Comparison of ENCODE assay signal across 31 mouse cellular contexts in the genomic region with DNA sequence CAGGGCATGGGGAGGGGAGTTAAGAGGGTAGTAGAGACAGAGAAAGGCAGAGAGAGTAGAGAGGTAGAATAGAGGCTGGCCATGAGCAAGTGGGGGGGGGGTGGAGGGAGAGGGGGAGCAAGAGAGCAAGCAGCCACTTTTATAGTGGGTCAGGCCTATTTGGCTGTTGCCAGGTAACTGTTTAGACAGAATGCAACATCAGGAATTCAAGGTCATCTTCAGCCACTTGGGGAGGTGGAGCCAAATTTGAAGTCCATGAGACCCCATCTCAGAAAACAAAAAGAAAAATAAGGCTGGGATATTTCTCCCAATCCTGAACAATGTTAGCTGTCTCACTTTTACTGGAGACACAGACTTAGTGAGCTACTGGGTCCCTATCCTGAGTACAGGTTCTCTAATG. TPM values are rescaled to one million over a fixed set of nuclear protein-coding genes. Genes with fewer than 3 reads are reported as not detected.
DNase-seq lines count a peak whose midpoint lies in the region; ATAC-seq and TF ChIP-seq lines count a peak whose summit lies in the region.
"Had no signal": no experiment of that assay in that cellular context is flagged by ENCODE, and none has a peak within 500 bp of the region (broad histone marks: within the 10 kb centered on the region; RNA-seq: fewer than 3 reads in every experiment).

No protein-coding gene starts in this region.

- no peak overlapping the region for H3K9ac ChIP-seq in heart, embryonic 12.5 days
- H3K9ac ChIP-seq in heart, embryonic 16.5 days (ENCODE audit: low read length), result no peak overlapping the region
- H3K9ac ChIP-seq in ES-Bruce4 (ENCODE audit: low read depth, poor library complexity, severe bottlenecking), result peak overlapping the region; percentile 59; the same call in 1 of the 2 replicates
- H3K9ac ChIP-seq: embryonic facial prominence, embryonic 13.5 days; forebrain, embryonic 12.5 days; forebrain, embryonic 15.5 days; hindbrain, embryonic 13.5 days; intestine, embryonic 15.5 days had no signal

- TF ChIP-seq POLR2A in ES-Bruce4 (IDR thresholded peaks at IDR 0.05; ENCODE audit: insufficient read depth, low read length), result no peak

- H3K27ac ChIP-seq in heart, embryonic 12.5 days (ENCODE audit: poor library complexity, severe bottlenecking), result 0 out of 2 replicates have a peak overlapping the region, but pooled peaks have one; percentile 45
- peak overlapping the region; percentile 54 for H3K27ac ChIP-seq in heart, embryonic 16.5 days (ENCODE audit: low read length)
- H3K27ac ChIP-seq in ES-Bruce4 (ENCODE audit: insufficient read depth, low read length), result peak overlapping the region; percentile 98
- H3K27ac ChIP-seq: embryonic facial prominence, embryonic 10.5 days; embryonic facial prominence, embryonic 13.5 days; forebrain, embryonic 12.5 days; forebrain, embryonic 15.5 days; heart, adult 2 months; hindbrain, embryonic 13.5 days; intestine, embryonic 15.5 days had no signal

- H3K4me3 ChIP-seq in heart, embryonic 12.5 days, result no peak overlapping the region
- H3K4me3 ChIP-seq in heart, embryonic 16.5 days (ENCODE audit: low read length), result no peak overlapping the region
- no peak overlapping the region for H3K4me3 ChIP-seq in ES-Bruce4 (ENCODE audit: low read depth, low read length)
- H3K4me3 ChIP-seq: embryonic facial prominence, embryonic 10.5 days; embryonic facial prominence, embryonic 13.5 days; erythroblast, embryonic 14.5 days; forebrain, embryonic 12.5 days; forebrain, embryonic 15.5 days; heart, adult 2 months; hindbrain, embryonic 13.5 days; intestine, embryonic 15.5 days had no signal

- H3K4me2 ChIP-seq in heart, embryonic 12.5 days, result no peak overlapping the region
- no peak overlapping the region for H3K4me2 ChIP-seq in heart, embryonic 16.5 days (ENCODE audit: low read depth, low read length)
- H3K4me2 ChIP-seq: forebrain, embryonic 12.5 days; forebrain, embryonic 15.5 days; hindbrain, embryonic 13.5 days; intestine, embryonic 15.5 days had no signal

- H3K9me3 ChIP-seq in heart, embryonic 12.5 days (replicated peaks), result no peaks in the 10 kb centered on the region
- H3K9me3 ChIP-seq in heart, embryonic 16.5 days (replicated peaks; ENCODE audit: control insufficient read depth, low read length), result no peaks in the 10 kb centered on the region
- no peaks in the 10 kb centered on the region for H3K9me3 ChIP-seq in ES-Bruce4 (replicated peaks; ENCODE audit: control insufficient read depth, insufficient read depth, low read length, poor library complexity, severe bottlenecking)
- H3K9me3 ChIP-seq: embryonic facial prominence, embryonic 10.5 days; embryonic facial prominence, embryonic 13.5 days; forebrain, embryonic 12.5 days; forebrain, embryonic 15.5 days; hindbrain, embryonic 10.5 days; hindbrain, embryonic 13.5 days; intestine, embryonic 15.5 days had no signal

- peaks cover 82% of the 10 kb centered on the region for H3K4me1 ChIP-seq in heart, embryonic 12.5 days (replicated peaks)
- H3K4me1 ChIP-seq in heart, embryonic 16.5 days (ENCODE audit: control insufficient read depth, insufficient read depth, low read length), result peaks cover 61% of the 10 kb centered on the region
- H3K4me1 ChIP-seq in ES-Bruce4 (ENCODE audit: control insufficient read depth, insufficient read depth, low read length), result peaks cover 13% of the 10 kb centered on the region
- H3K4me1 ChIP-seq: forebrain, embryonic 15.5 days had no signal

- H3K27me3 ChIP-seq in heart, embryonic 12.5 days (replicated peaks), result no peaks in the 10 kb centered on the region
- no peaks in the 10 kb centered on the region for H3K27me3 ChIP-seq in heart, embryonic 16.5 days (ENCODE audit: control insufficient read depth, insufficient read depth, low read length)
- H3K27me3 ChIP-seq in ES-Bruce4 (ENCODE audit: control insufficient read depth, insufficient read depth, low read length, poor library complexity, severe bottlenecking), result no peaks in the 10 kb centered on the region
- H3K27me3 ChIP-seq: CH12.LX; embryonic facial prominence, embryonic 13.5 days; forebrain, embryonic 15.5 days; intestine, embryonic 15.5 days had no signal

- no peak for ATAC-seq in heart, embryonic 12.5 days (ENCODE audit: insufficient number of reproducible peaks, low FRiP score)
- no peak for ATAC-seq in heart, embryonic 16.5 days (replicated peaks; ENCODE audit: extremely low read depth, insufficient read depth, low FRiP score)
- ATAC-seq: activated CD4-positive, CD25-positive, alpha-beta regulatory T cell, adult 4 months; forebrain, embryonic 15.5 days; hindbrain, embryonic 16.5 days; intestine, embryonic 15.5 days had no signal

- TF ChIP-seq EP300 in ES-Bruce4 (IDR thresholded peaks at IDR 0.05; ENCODE audit: insufficient read depth, low read depth, low read length), result no peak

- intact Hi-C loops in heart, postnatal 10 days (cut with DNase I), result no loop called here

- TF ChIP-seq CTCF in ES-Bruce4 (IDR thresholded peaks at IDR 0.05; ENCODE audit: low read depth, low read length), result no peak

- H3K36me3 ChIP-seq in heart, embryonic 12.5 days, result no peaks in the 10 kb centered on the region
- no peaks in the 10 kb centered on the region for H3K36me3 ChIP-seq in heart, embryonic 16.5 days (ENCODE audit: control insufficient read depth, insufficient read depth)
- peaks cover 4% of the 10 kb centered on the region; the same call in 1 of the 2 replicates for H3K36me3 ChIP-seq in ES-Bruce4 (ENCODE audit: control insufficient read depth, insufficient read depth, low read length, poor library complexity, severe bottlenecking)
- H3K36me3 ChIP-seq: embryonic facial prominence, embryonic 10.5 days; embryonic facial prominence, embryonic 13.5 days; forebrain, embryonic 12.5 days; forebrain, embryonic 15.5 days; hindbrain, embryonic 10.5 days; hindbrain, embryonic 13.5 days; intestine, embryonic 15.5 days had no signal

- DNase-seq in heart, postnatal 10 days, result no peak
- no peak for DNase-seq in heart, adult 8-10 months (ENCODE audit: low spot score)
- DNase-seq in R1 (ENCODE audit: low read depth, low spot score), result peak; percentile 72
- DNase-seq in thymus, postnatal 0 days (ENCODE audit: low spot score), result no peak
- DNase-seq: adrenal gland, adult 8-10 months; adrenal gland, postnatal 25 days; B cell, adult 2 months; cerebellum, adult 11-12 months; cerebellum, adult 8-10 months; cerebellum, postnatal 10 days; cerebellum, postnatal 36 days; gastrocnemius, postnatal 25 days; heart, adult 2 months; kidney, adult 11 months; kidney, adult 8-10 months had no signal

RNA-seq across cellular contexts. Expression of a gene that starts 13.1 kb away (rescaled TPM):
- 132 and 135 TPM in 2 replicates for polyA plus RNA-seq in heart, embryonic 12.5 days (2016; fragmentation: Nextera tagmentation; extraction: Ambion mirVana)
- total RNA-seq in heart, postnatal 10 days (2021), result 10 to 100 TPM; 54.4 to 57.7 TPM
- 105 and 108 TPM in 2 replicates for polyA plus RNA-seq in heart, embryonic 16.5 days (2015; fragmentation: Nextera tagmentation; extraction: Ambion mirVana)
- total RNA-seq in heart, adult 8-10 months (2022), result 10 to 100 TPM; 24.9 to 28.7 (median 26.5) TPM
- 162 and 174 TPM in 2 replicates for polyA plus RNA-seq in ES-Bruce4 (2011; ENCODE audit: insufficient read depth, insufficient read length, low read depth, missing spikeins)
- 1.8 and 2.0 TPM in 2 replicates for polyA plus RNA-seq in thymus, postnatal 0 days (2015; fragmentation: Nextera tagmentation; extraction: Ambion mirVana)
- total RNA-seq: MEL had no signal

RNA-seq across cellular contexts. Expression of a gene that starts 25.3 kb away (rescaled TPM):
- polyA plus RNA-seq in heart, embryonic 12.5 days (2016; fragmentation: Nextera tagmentation; extraction: Ambion mirVana), result 239 and 245 TPM in 2 replicates
- total RNA-seq in heart, postnatal 10 days (2021), result 100 to 1,000 TPM; 269 to 276 TPM
- polyA plus RNA-seq in heart, embryonic 16.5 days (2015; fragmentation: Nextera tagmentation; extraction: Ambion mirVana), result 299 and 313 TPM in 2 replicates
- 100 to 1,000 TPM; 182 to 262 (median 217) TPM for total RNA-seq in heart, adult 8-10 months (2022)
- polyA plus RNA-seq in ES-Bruce4 (2011; ENCODE audit: insufficient read depth, insufficient read length, low read depth, missing spikeins), result 69.0 and 81.5 TPM in 2 replicates
- polyA plus RNA-seq in thymus, postnatal 0 days (2015; fragmentation: Nextera tagmentation; extraction: Ambion mirVana), result 113 and 118 TPM in 2 replicates

RNA-seq across cellular contexts. Expression of a gene that starts 55.6 kb away (rescaled TPM):
- 12.4 and 14.4 TPM in 2 replicates for polyA plus RNA-seq in heart, embryonic 12.5 days (2016; fragmentation: Nextera tagmentation; extraction: Ambion mirVana)
- total RNA-seq in heart, postnatal 10 days (2021), result 1 to 10 TPM; 1.9 to 2.4 TPM
- polyA plus RNA-seq in heart, embryonic 16.5 days (2015; fragmentation: Nextera tagmentation; extraction: Ambion mirVana), result 11.9 and 13.9 TPM in 2 replicates
- total RNA-seq in heart, adult 8-10 months (2022), result not detected
- polyA plus RNA-seq in ES-Bruce4 (2011; ENCODE audit: insufficient read depth, insufficient read length, low read depth, missing spikeins), result 27.7 and 32.3 TPM in 2 replicates
- 14.4 and 17.4 TPM in 2 replicates for polyA plus RNA-seq in thymus, postnatal 0 days (2015; fragmentation: Nextera tagmentation; extraction: Ambion mirVana)
- total RNA-seq: gastrocnemius, adult 8-10 months; gastrocnemius, postnatal 25 days; heart, adult 2 months had no signal

Comparison
In these comparisons a context has a peak if more than half of its experiments do, and no peak if none do; other contexts are left out.
1. H3K27ac ChIP-seq: peak in every context shown above with its lines; median percentile 98 in ES-Bruce4; 54 in heart, embryonic 16.5 days; 45 in heart, embryonic 12.5 days.
2. RNA of a gene that starts 13.1 kb away (polyA plus RNA-seq): 162 to 174 TPM in ES-Bruce4, 132 to 135 TPM in heart, embryonic 12.5 days and 105 to 108 TPM in heart, embryonic 16.5 days; 1.8 to 2.0 TPM in thymus, postnatal 0 days; every median in the first group is over 10 times any median in the second.